Mouse (Mus musculus) intestine, embryonic 14.5 days (tissue): ENCODE data around the gene Gm17490. TPM values are rescaled to one million over a fixed set of nuclear protein-coding genes. Genes with fewer than 3 reads are reported as not detected.

Experiments
- ATAC-seq: fragments of 200-750 bp; cut with Nextera tagmentation; replicated peaks from 2 replicates; pipeline ENCODE4 v1.8.0; 2017; ENCODE audit warnings: low read depth, moderate number of reproducible peaks, moderate TSS enrichment, moderate library complexity; ENCODE audit not compliant: low FRiP score, low TSS enrichment
- DNase-seq: peaks from one replicate; pipeline ENCODE4 v3.0.0-alpha.2; 2018; ENCODE audit warnings: low spot score
- H3K27ac ChIP-seq: fragments of 300-500 bp; sonication (generic); 2 replicates; pipeline ENCODE4 v1.5.1; 2014; ENCODE audit warnings: low read depth, mild to moderate bottlenecking, control low read depth
- H3K27me3 ChIP-seq: fragments of 300-500 bp; sonication (generic); replicated peaks from 2 replicates; pipeline ENCODE4 v1.6.1; 2014; ENCODE audit warnings: low read length, control low read depth; ENCODE audit not compliant: control insufficient read depth, insufficient read depth
- H3K36me3 ChIP-seq: fragments of 300-500 bp; sonication (generic); 2 replicates; pipeline ENCODE4 v1.6.1; 2014; ENCODE audit warnings: low read length, control low read depth; ENCODE audit not compliant: control insufficient read depth, insufficient read depth
- H3K4me1 ChIP-seq: fragments of 300-500 bp; sonication (generic); replicated peaks from 2 replicates; pipeline ENCODE4 v1.6.1; 2014; ENCODE audit warnings: low read length, control low read depth, mixed read lengths; ENCODE audit not compliant: control insufficient read depth, insufficient read depth
- H3K4me2 ChIP-seq: fragments of 300-500 bp; sonication (generic); 2 replicates; pipeline ENCODE4 v1.6.1; 2014; ENCODE audit warnings: low read length
- H3K4me3 ChIP-seq: fragments of 300-500 bp; sonication (generic); 2 replicates; pipeline ENCODE4 v1.5.1; 2014; ENCODE audit warnings: low read depth, low read length, control low read depth, mixed read lengths
- H3K9ac ChIP-seq: fragments of 300-500 bp; sonication (generic); 2 replicates; pipeline ENCODE4 v1.6.1; 2014; ENCODE audit warnings: mild to moderate bottlenecking, low read length
- H3K9me3 ChIP-seq: fragments of 300-500 bp; sonication (generic); 2 replicates; pipeline ENCODE4 v1.6.1; 2016; ENCODE audit warnings: low read length, control low read depth; ENCODE audit not compliant: control insufficient read depth
- WGBS: fragments of 180-500 bp; shearing (Covaris S2); extraction: QIAGEN DNeasy Blood & Tissue Kit; methylation state at CpG from one replicate; pipeline ENCODE4 v1.1.7; 2014; 5-methylcytosine and 5-hydroxymethylcytosine counted together
- polyA plus RNA-seq: library from polyadenylated mRNA; unstranded; fragments of >200 nt; fragmentation: Nextera tagmentation; extraction: Ambion mirVana; gene quantifications from 2 replicates; pipeline ENCODE4 v1.2.1, GENCODE M21; 2014

Gm17490 gene
- polyA plus RNA-seq, 1 experiment from 2014 or later: not detected

- no peaks in the 10 kb centered on the region for H3K9me3 ChIP-seq
- no peak within 1 kb of the TSS for H3K27ac ChIP-seq
- DNase-seq (no peak), ATAC-seq (no peak)
- no peak within 1 kb of the TSS for H3K4me2 ChIP-seq
- no peaks in the 10 kb centered on the region for H3K36me3 ChIP-seq
- no peak within 1 kb of the TSS for H3K4me3 ChIP-seq
- 86% methylated on average over 3 of the region's 3 CpGs for WGBS
- H3K9ac ChIP-seq: no peak within 1 kb of the TSS
- H3K27me3 ChIP-seq: no peaks in the 10 kb centered on the region
- H3K4me1 ChIP-seq: no peaks in the 10 kb centered on the region
These were observed 16.4 kb upstream of the Gm17490 start, which contains the start of gene Il2ra for GRCm38 (mm10) chr2:11642451-11642941. Il2ra (plus strand) TSS chr2:11642807.

GRCm38 (mm10) chr2:11637115-11637514 is 11.1 kb upstream of the Gm17490 start:
- H3K27ac ChIP-seq: no peak overlapping the region
- 75% methylated on average over 1 of the region's 1 CpGs for WGBS
- no peak overlapping the region for H3K4me3 ChIP-seq
- no peak overlapping the region for H3K9ac ChIP-seq
- no peak overlapping the region for H3K4me2 ChIP-seq
- H3K9me3 ChIP-seq: no peaks in the 10 kb centered on the region
- H3K36me3 ChIP-seq: no peaks in the 10 kb centered on the region
- H3K27me3 ChIP-seq: no peaks in the 10 kb centered on the region
- ATAC-seq: no peak
- DNase-seq: no peak
- no peaks in the 10 kb centered on the region for H3K4me1 ChIP-seq

- Histone ChIP-seq H3K27me3 (no peaks in the 10 kb centered on the region), H3K27ac (no peak overlapping the region), H3K4me1 (no peaks in the 10 kb centered on the region), H3K4me2 (no peak overlapping the region), H3K36me3 (no peaks in the 10 kb centered on the region), H3K9ac (no peak overlapping the region), H3K9me3 (no peaks in the 10 kb centered on the region), H3K4me3 (no peak overlapping the region)
- no peak for DNase-seq
- WGBS: 71% methylated on average over 3 of the region's 3 CpGs
- ATAC-seq: no peak
These were observed 10.0 kb upstream of the Gm17490 start for GRCm38 (mm10) chr2:11636138-11636480.

- Histone ChIP-seq H3K36me3 (no peaks in the 10 kb centered on the region), H3K27ac (no peak overlapping the region), H3K27me3 (no peaks in the 10 kb centered on the region), H3K9ac (no peak overlapping the region), H3K9me3 (no peaks in the 10 kb centered on the region), H3K4me3 (no peak overlapping the region), H3K4me2 (no peak overlapping the region), H3K4me1 (no peaks in the 10 kb centered on the region)
- DNase-seq (no peak), ATAC-seq (no peak)
- WGBS: 90% methylated on average over 5 of the region's 5 CpGs
These were observed 9.5 kb upstream of the Gm17490 start for GRCm38 (mm10) chr2:11635471-11636137.

GRCm38 (mm10) chr2:11635035-11635434 is 9.0 kb upstream of the Gm17490 start:
- Histone ChIP-seq H3K27ac (no peak overlapping the region), H3K4me2 (no peak overlapping the region), H3K27me3 (no peaks in the 10 kb centered on the region), H3K9ac (no peak overlapping the region), H3K9me3 (no peaks in the 10 kb centered on the region), H3K4me3 (no peak overlapping the region), H3K36me3 (no peaks in the 10 kb centered on the region), H3K4me1 (no peaks in the 10 kb centered on the region)
- DNase-seq (no peak), ATAC-seq (no peak)
- WGBS: 85% methylated on average over 6 of the region's 6 CpGs

GRCm38 (mm10) chr2:11623726-11624125 is 2.3 kb downstream of the Gm17490 start:
- Histone ChIP-seq H3K4me2 (no peak overlapping the region), H3K4me3 (no peak overlapping the region), H3K4me1 (no peaks in the 10 kb centered on the region), H3K9ac (no peak overlapping the region), H3K36me3 (no peaks in the 10 kb centered on the region), H3K27ac (no peak overlapping the region), H3K27me3 (no peaks in the 10 kb centered on the region), H3K9me3 (no peaks in the 10 kb centered on the region)
- ATAC-seq (no peak), DNase-seq (no peak)
- WGBS: 83% methylated on average over 2 of the region's 2 CpGs

- H3K27ac ChIP-seq: no peak overlapping the region
- H3K36me3 ChIP-seq: no peaks in the 10 kb centered on the region
- DNase-seq (no peak), ATAC-seq (no peak)
- no peak overlapping the region for H3K4me2 ChIP-seq
- H3K4me1 ChIP-seq: no peaks in the 10 kb centered on the region
- H3K9ac ChIP-seq: no peak overlapping the region
- 85% methylated on average over 7 of the region's 8 CpGs for WGBS
- H3K9me3 ChIP-seq: no peaks in the 10 kb centered on the region
- H3K4me3 ChIP-seq: no peak overlapping the region
- H3K27me3 ChIP-seq: no peaks in the 10 kb centered on the region
These were observed 2.9 kb downstream of the Gm17490 start for GRCm38 (mm10) chr2:11623173-11623572.

GRCm38 (mm10) chr2:11619598-11619997 is 6.5 kb downstream of the Gm17490 start:
- Histone ChIP-seq H3K9me3 (no peaks in the 10 kb centered on the region), H3K4me1 (no peaks in the 10 kb centered on the region), H3K4me2 (no peak overlapping the region), H3K27ac (no peak overlapping the region), H3K4me3 (no peak overlapping the region), H3K36me3 (no peaks in the 10 kb centered on the region), H3K27me3 (no peaks in the 10 kb centered on the region), H3K9ac (no peak overlapping the region)
- WGBS: 80% methylated on average over 2 of the region's 2 CpGs
- no peak for DNase-seq
- ATAC-seq: no peak

- Histone ChIP-seq H3K36me3 (no peaks in the 10 kb centered on the region), H3K4me1 (no peaks in the 10 kb centered on the region), H3K9me3 (no peaks in the 10 kb centered on the region), H3K27me3 (no peaks in the 10 kb centered on the region), H3K4me3 (no peak overlapping the region), H3K4me2 (no peak overlapping the region), H3K27ac (no peak overlapping the region), H3K9ac (no peak overlapping the region)
- 89% methylated on average over 9 of the region's 9 CpGs for WGBS
- no peak for DNase-seq
- ATAC-seq: no peak
These were observed 9.2 kb downstream of the Gm17490 start for GRCm38 (mm10) chr2:11616846-11617245.
